Mouse (Mus musculus) mesoderm, embryonic 11.5 days (tissue): Measurements from ENCODE around the gene Olfr316.
"Not testable (repeated sequence)": the region's sequence is repeated elsewhere in the genome, so short reads cannot be mapped to it uniquely, and the experiment has no call there.

Experiments used
- DNase-seq: peaks from one replicate; pipeline ENCODE4 v3.0.0-alpha.2; 2012; ENCODE audit warnings: low read depth, low spot score

The Olfr316 gene

DNA sequence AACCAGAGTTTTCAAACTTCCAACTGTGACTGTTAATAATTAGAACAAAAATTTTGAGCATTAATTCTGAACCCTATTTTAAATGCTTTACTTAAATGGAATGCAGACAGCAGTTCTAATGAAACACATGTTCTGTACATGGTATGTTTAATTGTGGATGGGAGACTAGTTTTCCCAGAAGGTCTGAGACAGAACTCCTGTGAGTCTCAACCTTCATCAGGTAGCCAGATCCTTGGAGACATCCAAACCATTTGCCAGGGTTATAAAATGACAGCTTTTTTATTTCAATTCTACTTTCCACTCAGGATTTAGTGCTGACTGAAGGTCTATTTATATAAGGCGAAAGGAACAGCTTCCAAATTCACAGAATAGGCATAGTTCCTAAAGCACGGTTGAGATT, at the start of gene Olfr316:
Gene Olfr316, plus strand, starts transcription at position 301 of the 400 bp plus-strand sequence.
- DNase-seq = no peak

DNA sequence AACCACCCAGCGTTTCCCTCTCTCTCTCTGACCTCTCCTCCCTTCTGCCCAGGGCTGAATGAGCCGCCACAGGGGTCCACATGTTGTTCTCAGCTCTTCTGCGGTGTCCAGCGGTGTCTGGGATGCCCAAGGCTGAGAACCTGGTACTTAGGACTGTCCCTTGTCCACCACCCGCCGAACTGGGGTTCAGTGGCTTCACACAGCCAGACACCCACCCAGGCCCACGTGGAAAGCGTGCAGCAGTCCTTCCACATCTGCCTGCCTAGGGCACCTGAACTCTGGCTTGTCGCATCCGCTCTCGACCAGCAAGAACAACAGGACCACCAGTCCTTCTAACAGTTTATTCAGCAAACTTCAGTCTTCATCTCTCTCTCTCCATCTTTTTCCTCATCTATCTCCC, 43.4 kb upstream of the Olfr316 start:
- DNase-seq = no peak

DNA sequence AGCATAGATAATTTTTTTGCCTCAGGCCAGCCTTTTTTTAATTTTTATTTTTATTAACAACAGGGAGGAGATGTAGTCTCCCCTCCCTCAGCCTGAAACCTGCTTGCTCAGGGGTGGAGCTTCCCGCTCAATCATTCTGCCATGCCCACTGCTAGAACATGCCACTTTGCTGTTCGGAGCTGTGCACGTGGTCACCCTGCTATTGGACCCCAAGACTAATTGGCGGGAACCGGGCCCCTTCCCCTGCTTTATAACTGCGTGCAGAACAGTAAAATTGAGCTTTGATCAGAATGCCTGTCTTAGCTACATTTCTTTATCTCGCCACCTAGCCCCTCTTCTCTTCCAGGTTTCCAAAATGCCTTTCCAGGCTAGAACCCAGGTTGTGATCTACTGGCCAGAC, 34.8 kb upstream of the Olfr316 start:
- not testable (repeated sequence) for DNase-seq

DNA sequence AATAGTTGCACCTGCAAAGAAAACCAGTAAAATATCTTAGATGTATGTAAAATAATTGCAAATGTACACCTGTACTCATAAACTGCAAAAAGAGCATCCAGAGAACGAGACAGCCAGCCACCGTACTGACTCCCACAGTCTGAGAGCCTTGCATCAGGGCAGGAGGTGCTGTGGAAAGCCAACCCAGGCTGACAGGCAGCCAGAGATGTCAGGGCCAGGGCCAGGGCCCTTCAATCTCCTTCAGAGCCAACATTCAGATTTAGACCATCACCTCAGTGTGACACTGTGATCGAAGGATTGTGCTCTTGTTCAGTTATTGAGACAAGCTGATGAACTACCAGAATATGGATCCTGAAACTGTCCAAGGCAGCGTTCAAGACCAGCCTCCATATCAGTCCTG, 32.8 kb upstream of the Olfr316 start:
- no peak for DNase-seq

DNA sequence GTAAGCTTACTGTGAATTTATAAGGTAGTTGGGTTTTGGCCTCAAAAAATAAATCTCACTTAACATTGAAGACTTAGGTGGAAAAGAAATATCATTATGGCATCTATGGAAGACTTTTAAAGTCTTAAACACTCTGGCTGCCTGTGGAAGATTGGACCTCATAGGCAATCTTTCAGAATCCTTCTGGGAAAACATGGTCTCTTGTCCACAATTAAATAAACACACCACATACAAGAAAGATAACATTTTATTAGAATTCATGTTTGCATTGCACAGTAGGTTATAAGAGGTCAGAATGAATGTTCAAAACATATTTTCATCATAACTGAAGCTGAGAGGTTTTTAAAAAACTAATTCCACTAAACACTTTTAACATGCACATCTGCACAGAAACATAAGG, 28.6 kb upstream of the Olfr316 start, which contains the start of gene Olfr318:
Gene Olfr318, minus strand, starts transcription at position 101 of the 400 bp plus-strand sequence.
- DNase-seq = no peak

DNA sequence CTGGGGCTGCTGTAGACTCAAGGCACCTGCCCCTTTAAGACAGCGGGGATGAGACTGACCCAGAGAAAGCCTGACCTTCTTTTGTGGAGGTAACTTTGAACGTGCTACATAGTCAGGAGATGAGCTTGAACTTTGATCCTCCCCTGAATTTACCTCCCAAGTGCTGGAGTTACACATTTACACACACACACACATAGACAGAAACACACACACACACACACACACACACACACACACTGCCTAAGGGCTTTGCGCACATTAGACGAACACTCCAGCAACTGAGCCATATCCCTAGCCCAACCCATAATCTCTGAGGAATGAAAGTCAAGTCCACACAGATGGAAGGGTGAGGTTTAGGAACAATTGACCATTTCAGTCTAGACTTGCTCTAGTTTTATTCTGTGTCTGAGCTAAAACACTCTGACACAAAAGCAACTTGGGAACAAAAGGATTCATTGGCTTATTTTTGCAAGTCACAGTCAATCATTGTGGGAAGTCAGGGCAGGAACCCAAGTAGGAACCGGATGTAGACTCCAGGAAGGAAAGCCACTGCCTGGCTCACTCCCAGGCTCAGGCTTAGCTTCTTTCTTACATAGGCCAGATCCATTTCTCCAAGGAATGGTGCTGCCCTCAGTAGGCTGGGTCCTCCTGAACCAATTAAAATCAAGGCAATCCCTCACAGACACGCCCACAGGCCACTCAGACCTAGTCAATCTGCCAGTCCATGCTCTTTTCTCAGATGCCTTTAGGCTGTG, 24.5 kb upstream of the Olfr316 start:
- DNase-seq = not testable (repeated sequence)

DNA sequence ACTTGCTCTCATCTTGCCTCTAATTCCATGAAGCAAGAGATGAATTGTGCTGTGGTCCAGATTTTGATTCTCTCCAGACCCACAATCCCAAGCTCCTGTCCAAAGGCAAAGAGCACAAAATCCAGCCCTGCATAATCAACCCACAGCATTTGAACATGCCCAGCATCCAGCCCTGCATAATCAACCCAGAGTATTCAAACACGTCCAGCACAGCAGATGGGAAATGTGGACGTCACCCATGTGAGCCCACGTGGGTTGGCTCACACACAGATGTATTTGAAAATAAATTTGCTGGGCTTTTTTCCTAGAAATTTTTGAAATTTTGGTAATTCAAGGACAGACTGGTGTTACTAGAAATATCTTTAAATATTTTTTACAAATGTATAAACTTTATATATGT, 19.2 kb upstream of the Olfr316 start:
- peak; percentile 6 for DNase-seq

DNA sequence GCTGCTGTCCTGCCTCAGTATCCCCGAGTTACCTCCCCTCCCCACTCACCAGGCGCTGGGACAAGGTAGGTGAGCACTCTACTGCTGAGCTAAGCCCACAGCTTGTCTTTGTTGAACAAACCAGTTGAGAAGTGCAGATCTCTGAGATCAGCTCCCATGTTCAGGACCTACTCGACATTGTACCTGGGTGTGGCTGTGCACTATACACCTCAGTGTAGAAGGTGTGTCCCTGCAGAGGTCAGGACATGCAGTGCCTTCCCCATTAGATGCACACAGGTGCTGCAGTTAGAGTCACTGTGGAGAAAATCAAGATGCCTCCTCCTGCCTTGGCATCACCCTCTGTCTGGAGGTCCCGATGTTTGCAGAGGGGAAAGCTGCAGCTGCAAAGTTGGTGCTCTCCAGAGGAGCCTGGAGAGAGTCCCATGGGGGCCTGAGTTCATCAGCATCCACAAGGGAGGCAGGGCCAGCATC, 13.7 kb upstream of the Olfr316 start, which contains the start of gene Olfr317:
Gene Olfr317, minus strand, starts transcription at position 421 of the 471 bp plus-strand sequence.
- DNase-seq = no peak

DNA sequence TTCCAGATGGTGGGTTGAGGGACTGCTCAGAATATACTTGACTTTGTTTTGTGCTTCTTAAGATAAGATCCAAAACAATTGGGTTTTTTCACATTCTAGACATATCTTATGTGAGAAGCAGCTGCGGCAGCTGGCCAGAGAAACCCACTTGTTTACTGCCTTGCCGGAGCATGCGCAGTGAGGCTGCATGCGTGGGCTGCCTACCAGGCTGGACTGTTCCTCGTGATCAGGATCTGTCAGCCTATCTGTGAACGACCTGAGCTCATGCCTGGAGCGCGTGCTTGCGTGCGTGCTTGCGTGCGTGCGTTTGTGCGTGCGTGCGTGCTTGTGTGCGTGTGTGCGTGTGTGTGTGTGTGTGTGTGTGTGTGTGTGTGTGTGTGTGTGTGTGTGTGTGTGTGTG, 1.4 kb upstream of the Olfr316 start:
- DNase-seq = not testable (repeated sequence)

DNA sequence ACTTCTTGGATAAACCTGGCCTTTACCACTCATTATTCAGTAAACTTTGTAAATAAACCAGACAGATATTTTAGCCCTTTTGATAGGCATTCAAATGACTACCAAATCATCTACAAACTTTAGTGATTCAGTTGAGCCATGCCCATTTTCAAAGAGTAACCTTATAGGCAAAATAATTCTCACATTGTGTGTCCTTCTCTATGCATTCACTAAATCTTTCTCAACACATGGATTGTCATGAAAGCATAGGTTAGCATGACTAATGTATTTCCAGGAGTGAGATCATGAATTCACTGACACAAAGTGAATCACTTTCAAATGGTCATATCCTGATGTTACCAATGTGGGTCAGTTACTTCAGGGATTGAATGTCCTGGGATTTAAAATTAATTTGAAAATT, 20.4 kb downstream of the Olfr316 start, which contains the start of gene Olfr315:
Gene Olfr315, plus strand, starts transcription at position 301 of the 400 bp plus-strand sequence.
- DNase-seq = no peak

DNA sequence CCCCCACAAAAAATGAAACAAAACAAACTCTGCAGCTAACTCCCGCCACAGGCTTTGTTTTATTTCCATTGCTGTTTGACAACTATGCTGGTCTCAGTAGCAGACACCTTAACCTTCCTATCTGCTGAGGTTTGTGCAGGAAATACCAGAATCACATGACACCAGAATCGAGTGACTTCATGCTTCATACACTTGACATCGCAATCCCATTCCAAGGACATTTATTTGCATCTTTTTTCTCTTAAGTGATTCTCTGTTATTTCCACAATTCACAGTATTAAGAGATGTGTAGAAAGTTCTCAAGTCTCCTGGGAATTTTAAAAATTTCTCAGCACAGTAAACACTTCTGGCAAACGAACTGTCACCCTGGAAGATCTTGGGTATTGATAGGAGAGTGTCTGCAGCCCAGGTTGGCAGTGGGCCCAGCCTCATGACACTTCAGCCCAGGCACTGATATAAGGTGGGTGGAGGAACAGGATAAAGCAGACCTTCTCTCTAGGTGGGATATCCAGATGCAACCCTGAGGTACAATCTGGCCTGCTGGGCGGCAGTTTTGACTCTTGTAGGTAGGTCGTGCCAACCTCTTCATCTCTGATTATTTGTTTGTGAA, 30.1 kb downstream of the Olfr316 start, which contains the start of gene Olfr314:
Gene Olfr314, plus strand, starts transcription at position 473 of the 610 bp plus-strand sequence.
- no peak for DNase-seq

DNA sequence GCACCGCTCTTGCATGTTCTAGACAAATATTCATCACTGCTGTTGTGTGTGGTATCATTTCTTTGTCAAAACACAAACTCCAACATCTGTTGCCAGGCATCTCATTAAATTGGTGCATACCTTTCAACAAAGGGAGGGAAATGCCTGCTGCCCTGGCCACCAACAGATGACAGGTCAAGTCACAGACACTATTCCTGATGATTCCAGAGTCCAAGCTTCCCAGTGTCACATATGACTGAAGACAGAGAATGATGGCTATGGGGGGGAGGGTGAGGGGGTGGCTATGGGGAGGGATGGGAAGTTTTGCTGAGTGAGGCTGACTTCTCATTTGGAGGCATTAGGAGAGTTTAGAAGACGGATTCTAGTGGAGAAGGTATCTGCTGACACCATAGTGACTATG, 31.6 kb downstream of the Olfr316 start:
- no peak for DNase-seq

DNA sequence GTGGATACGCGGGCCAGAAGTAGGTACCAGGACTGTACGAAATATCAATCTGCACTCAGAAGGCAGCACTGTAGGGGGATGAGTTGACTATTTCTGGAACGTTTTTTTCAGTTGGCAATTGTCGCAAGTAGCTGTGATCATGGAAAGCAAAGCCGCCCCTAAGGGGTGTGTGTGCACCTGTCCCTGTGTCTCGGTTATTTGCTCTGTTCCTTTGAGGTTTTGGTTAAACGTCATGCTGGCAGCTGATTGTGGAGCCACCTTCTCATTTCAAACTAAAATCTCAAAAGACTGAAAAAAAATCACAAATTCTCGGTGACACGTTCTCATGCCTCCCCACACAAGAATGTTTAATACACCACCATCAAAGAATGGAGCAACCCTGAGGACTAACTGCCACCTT, 35.1 kb downstream of the Olfr316 start:
- DNase-seq = no peak

DNA sequence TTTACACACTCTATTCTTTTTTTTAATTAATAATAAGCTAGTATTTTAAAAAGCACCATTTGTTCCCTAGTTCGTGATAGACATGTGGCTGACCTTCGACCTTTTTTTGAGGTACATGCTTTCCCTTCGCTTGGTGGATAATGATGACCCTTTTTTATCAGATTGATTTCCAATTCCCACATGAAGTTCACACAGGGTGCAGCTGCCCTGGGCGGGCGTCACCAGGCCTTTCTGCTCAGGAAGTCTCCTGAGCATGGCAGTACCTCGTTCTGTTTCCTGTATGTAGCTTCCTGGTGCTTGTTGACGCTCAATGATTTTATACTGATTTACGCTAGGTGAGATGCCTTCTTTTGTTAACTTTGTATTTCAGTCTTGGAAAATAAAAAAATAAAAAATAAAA, 35.8 kb downstream of the Olfr316 start:
- DNase-seq = no peak

DNA sequence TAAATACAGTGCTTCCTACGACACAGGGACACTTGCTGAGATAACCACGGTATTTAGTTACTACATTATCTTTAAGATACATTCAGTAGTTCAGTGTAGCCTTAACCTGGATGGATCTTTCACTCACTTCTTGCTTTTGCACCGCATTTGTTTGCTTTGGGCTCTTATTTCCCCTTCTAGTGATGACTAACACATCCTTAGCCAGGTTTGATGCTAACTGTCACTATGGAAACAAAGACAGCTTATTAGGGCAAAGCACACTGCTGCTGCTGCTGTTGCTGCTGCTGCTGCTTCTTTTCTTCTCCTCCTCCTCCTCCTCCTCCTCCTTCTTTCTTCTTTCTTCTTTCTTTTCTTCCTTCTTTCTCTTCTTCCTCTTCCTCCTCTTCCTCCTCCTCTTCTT, 37.0 kb downstream of the Olfr316 start:
- no peak for DNase-seq

DNA sequence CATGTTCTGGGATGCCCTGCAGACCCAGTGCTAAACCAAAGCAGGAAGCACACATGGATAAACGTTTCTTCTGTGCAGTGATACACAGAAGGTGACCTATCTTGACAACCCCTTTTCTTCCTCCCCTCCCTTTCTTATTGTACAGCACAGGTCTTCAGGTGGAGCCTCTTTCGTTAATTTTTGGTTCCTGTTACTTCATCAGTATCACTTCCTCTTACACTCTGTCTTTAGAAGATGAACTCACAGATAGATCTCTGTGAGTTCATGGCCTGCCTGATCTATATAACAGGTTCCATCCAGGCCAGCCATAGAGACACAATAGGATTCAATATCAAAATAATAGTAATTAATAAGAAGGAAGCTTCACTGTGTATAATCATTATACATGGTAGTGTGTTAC, 37.5 kb downstream of the Olfr316 start:
- DNase-seq = no peak

DNA sequence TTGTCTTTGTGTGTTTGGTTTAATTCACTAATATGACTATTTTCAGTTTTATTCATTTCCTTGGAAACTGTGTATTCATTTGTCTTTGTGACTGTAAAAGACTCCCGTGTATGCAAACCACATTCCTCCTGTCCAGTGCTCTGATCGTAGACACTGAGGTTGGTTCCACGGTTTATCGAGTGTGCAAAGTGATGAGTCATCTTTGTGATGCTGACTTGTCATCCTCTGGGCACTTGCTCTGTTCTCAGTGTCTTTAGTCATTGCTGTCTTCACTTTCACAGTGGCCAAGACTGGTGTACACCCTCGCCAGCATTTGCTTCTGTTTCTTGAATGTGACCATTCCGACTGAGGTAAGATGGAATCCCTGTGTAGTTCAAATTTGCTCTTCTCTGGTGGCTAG, 38.1 kb downstream of the Olfr316 start:
- DNase-seq = no peak

DNA sequence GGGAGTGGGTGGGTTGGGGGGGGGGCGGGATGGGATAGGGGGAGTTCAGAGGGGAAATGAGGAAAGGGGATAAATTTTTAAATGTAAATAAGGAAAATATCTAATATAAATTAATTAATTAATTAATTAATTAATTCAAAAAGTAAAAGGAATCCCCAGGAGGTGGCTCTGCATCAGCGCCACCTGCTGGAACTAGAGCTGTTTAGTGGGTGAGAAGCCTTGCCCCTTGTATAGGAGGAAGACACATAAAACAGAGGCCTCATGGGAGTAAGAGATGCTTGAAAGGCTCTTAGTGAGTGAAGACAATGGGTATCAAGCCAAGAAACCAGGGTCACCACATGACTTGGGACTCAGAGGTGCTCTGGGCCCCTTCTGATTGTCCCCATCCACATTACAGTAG, 43.3 kb downstream of the Olfr316 start:
- no peak for DNase-seq

DNA sequence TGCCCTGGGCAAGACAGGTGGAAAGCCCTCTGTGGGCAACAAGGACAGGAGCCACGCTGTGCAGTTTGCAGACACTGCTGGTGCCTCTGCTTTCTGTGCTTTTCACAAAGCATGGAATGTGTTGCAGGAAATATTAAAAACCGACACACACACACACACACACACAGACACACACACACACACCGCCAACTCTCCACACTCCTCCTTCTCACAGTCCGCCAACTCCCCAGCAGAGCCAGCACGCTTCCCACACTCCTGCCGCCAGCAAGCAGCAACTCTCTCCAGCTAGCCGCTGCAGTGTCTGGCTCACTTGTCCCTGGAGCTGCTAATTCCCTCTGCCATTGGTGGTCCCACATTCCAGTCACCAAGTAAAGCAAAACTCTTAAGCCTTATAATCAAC, 44.3 kb downstream of the Olfr316 start:
- no peak for DNase-seq

DNA sequence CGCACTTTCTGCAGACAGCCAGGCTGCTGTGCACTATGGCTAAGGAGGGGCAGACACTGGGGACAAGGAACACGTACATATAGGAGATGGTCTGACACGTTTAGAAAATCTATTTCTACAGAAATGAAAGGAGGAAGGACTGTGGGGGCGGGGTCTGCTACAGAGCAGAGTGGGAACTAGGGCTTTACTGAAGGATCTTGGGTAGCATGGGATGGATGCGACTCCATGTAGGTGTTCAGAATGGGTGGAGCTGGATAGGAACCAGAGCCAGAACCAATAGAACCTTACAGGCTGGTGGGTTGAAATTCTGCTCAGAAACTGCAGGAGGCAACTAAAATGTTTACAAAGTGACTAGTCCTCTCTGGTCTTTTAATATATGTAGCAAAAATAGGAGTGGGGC, 47.2 kb downstream of the Olfr316 start:
- DNase-seq = no peak

DNA sequence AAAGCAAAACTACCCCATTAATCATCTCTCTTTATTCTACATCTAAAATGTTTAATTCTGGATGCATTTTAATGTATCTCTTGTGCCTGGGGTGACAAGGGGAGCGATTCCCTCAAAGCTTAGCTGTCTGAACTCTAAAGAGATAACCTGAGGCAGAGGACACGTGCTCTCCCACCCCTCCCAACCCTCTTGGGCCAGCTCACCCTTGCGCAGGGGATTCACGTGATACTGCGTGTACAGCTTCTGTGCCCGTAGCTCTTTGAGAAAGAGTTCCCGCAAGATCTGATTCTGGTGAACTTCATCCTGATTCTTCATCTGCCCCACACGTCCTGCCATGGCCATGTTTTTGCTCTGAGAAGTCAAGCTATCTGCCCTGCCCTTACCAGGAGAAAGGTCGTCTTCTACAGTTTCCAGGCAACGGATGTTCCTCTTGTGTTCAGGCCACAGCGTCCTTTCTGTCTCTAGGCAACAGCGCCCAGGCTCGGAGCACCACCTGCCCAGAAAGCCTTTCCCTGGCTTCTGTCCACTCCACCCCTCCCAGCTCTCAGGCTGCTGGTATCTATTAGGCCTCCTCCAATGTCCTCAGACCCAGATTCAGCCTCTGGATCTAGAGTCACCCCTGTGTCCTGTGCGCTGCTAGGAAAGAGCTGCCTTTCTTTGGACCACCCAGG, 49.2 kb downstream of the Olfr316 start, which contains the start of gene Fam183b:
Gene Fam183b, minus strand, starts transcription at position 403 of the 671 bp plus-strand sequence.
- DNase-seq = peak; percentile 54

DNA sequence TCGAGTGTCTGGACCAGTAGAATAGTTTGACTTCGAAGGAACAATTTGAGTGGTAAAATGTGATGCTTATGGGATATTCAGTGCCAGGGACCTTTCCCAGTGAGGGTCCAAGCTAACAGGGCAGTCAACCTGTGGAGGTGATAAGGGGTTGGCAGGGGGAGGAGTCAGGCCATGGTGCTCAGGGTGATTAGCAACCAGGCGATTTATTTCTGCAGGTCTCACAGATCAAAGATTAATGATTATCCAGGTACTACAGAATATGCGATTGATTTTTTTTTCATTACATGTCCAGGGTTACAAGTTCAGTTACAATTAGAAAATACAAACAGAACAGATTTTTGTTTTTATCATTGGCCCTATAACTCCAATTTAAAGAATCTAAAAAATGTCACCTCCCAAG, 51.3 kb downstream of the Olfr316 start:
- DNase-seq = no peak
